Mouse (Mus musculus): Measurements from ENCODE around the gene Cacnb1. TPM values are rescaled to one million over a fixed set of nuclear protein-coding genes. Genes with fewer than 3 reads are reported as not detected.
A peak's percentile ranks its signal among the peaks of the same experiment; 100 is the strongest.

Gene Cacnb1
- total RNA-seq, 2 experiments from 2014 or later: 100 to 104 TPM

DNA sequence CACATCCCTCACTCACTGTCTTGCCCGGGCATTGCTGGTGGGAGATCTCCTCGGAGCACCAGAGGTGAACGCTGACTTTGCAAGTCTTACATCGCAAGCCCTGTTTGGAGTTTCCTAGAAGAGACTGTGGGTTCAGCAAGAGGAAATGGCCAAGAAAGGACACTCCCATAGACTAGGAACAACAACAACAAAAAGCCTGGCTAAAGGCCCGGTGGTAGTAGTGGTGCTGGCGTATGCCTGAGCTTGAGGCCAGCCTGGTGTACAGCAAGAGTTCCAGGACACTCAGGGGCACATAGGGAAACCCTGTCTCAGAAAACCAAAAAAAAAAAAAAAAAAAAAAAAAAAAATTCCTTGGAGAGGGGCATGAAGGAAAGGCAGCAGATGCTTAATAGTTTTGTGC lies 19.9 kb upstream of the Cacnb1 start:
- DNase-seq: no peak
- intact Hi-C loops (cut with DNase I): no loop called here

DNA sequence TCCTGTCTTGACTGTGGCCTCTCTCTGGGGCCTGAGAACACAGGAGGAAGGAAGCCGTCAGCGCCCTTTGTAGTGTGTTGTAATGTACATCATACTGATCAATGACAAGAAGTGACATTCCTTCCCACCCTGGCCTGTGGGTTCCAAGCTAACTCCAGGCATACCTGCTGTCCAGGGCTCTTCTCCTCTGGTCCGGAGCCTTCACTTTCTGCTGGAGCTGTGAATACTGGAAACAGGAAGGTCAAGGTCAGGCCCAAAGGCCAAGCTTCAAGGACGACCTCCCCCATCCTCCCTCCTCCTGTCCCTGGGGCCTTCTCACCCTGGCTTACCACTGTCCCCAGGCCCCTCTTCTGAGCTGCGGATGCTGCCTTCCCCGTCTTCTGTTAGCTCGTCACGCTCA lies 18.1 kb upstream of the Cacnb1 start:
- no peak for DNase-seq
- intact Hi-C loops (cut with DNase I): no loop called here

DNA sequence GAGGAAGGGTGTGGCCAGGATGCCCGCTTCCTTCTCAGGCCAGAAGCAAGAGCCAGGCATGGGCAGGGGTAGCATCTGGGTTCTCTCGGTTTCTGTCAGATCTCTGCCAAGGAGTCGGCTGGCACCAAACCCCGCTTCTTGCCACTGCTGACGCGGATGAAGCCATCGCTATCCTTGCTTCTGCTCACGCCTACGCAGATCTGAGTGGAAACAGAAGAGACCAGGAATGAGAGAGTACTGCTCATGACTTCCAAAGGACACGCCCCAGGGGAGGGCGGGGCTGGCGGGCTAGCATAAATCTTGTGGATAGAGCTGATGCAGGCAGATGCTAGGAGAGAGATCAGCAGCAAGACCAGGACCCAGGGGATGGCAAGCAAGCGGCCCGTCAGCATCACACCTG lies 15.0 kb upstream of the Cacnb1 start:
- peak; percentile 73 for DNase-seq
- intact Hi-C loops (cut with DNase I): no loop called here

DNA sequence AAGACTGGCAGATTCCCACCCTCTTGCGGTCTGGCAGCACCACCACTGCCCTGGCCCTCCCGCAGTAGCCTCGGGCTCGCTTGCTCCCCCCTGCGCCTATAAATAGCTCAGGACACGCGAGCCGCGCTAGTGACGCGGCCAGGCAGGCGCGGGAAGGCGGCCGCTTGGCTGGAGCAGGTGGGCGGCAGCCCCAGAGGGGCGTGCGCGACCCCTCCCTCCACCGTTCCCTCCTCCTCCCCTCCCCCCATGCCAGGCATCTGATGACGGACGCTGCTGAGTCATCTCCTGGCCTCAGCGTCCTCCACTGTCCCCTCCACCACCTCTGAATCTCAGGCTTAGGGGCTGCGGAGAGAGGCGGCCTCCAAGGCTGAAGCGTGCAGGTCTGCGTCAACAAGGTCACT lies 13.1 kb upstream of the Cacnb1 start:
- intact Hi-C loops (cut with DNase I): no loop called here
- peak; percentile 68 for DNase-seq

DNA sequence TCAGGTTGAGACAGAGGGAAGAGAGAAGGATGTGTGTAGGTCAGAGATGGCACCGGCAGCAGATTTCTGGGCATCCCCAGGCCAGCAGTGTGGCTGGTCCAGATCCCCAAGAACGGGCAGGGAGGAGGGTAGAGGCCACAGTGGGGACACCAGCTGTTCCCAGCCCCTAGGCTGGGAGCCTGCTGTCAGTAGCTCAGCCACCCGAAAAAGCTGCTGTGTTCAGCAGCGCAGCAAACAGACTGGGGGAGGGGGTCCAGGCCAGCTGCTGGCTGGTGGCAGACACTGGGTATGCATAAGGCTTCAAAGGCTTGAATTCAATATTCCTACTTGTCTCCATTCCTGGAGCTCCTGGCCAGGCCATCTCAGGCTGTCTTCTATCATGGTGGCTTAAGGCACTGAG lies 12.0 kb upstream of the Cacnb1 start:
- DNase-seq: peak; percentile 87
- intact Hi-C loops (cut with DNase I): no loop called here

DNA sequence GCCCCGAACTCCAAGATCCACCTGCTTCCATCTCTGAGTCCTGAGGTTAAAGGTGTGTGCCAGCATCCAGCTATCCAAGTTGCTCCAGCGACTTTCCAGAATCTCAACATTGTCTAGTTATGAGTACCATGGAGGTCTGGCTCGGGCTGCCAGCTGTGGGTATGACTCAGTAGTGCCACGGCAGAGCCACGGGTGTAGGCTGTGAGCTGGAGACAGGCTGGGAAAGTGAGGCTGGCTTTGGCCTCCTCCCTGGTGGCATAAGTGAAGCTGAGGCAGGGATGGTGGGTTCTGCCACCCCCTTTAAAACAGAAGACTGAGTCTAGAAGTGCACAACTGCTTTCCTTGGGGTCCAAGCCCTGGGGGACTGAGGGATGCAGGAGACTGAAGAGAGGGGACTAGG lies 11.2 kb upstream of the Cacnb1 start:
- intact Hi-C loops (cut with DNase I): no loop called here
- no peak for DNase-seq

DNA sequence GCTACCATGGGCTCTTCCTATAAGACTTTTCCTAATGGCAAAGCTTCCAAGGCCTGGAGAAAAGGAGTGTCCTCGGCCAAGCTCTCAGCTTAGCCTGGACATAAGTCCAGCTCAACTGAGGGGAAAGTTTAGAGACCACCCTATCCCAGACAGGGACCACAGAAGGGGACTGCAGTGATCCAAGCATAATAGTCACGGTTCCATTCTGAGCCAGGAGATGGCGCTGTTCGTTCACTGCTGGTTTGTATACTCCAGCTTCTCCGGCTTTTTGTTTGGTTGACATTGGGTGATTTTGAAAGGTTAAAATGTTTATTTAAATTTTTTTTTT lies 8.6 kb upstream of the Cacnb1 start:
- intact Hi-C loops (cut with DNase I): loop anchor here (2.0 kb wide), 1 partner anchor 43 kb away; no protein-coding TSS in a partner anchor
- DNase-seq: peak; percentile 82

DNA sequence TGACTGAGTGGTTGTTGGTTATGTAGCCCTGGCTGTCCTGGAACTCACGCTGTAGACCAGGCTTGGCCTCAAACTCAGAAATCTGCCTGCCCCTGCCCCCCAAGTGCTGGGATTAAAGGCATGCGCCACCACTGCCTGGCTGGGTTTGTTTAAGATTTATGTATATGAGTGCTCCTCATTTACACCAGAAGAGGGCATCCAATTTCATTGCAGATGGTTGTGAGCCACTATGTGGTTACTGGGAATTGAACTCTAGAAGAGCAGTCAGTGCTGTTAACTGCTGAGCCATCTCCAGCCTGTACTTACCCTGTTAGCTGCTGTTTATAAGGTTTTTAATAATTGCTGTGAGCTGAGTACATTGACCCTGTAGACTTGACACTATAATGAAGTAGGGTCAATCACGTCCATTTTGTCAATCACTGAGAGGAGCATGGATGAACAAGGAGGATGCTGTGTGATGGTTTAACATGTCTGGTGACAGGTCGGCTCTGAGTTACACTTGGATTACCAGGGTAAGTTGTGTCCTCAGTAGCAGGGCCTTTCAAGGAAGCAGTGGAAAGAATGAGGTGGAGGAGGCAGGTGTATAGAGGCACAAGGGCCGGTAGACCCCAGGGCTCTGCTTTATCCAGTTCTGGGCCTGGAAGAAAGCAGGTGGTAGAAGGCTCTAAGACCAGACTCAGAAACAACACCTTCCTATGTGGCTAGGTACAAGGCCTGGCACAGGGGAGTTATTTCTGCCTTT lies 8.0 kb upstream of the Cacnb1 start:
- DNase-seq: no peak

DNA sequence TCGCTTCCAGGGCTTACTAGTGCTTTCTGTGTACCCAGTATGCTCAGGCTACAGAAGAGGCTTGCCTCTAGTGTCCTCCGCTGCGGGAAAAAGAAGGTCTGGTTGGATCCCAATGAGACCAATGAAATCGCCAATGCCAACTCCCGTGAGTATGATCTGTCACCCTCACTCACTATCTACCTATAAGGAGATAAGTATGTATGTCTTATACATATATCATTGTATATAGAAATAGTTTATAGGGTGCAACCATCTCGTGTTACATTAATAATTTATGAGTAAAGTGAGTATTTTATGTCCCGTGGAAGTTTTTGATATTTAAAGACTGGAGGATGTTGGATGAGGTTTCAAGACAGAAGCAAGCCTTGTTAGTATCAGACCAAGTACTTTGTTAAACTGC lies 5.0 kb upstream of the Cacnb1 start:
- intact Hi-C loops (cut with DNase I): no loop called here
- DNase-seq: no peak

More for the DNA sequence above, 8.0 kb upstream of the Cacnb1 start:
- intact Hi-C loops (cut with DNase I): loop anchor here (2.0 kb wide), 1 partner anchor 44 kb away; no protein-coding TSS in a partner anchor

DNA sequence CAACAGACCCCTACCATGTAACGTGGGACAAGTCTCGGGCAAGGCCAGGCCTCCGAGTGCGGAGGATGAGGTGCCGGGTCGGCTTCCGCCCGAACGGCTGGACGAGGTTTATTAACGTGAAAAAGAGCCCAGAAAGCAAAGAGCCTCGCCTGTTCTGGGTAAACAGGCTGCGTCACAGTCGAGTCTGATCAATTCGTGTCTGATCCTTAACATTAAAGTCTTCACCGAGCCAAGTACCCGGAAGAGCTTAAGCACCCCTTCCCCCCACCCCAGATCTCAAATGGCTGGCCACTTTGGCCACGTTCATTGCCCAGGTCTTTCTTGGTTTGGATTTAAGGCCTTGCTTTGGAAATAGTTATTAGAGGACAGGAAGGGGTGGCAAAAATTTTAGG lies 4.5 kb upstream of the Cacnb1 start:
- intact Hi-C loops (cut with DNase I): no loop called here
- no peak for DNase-seq

DNA sequence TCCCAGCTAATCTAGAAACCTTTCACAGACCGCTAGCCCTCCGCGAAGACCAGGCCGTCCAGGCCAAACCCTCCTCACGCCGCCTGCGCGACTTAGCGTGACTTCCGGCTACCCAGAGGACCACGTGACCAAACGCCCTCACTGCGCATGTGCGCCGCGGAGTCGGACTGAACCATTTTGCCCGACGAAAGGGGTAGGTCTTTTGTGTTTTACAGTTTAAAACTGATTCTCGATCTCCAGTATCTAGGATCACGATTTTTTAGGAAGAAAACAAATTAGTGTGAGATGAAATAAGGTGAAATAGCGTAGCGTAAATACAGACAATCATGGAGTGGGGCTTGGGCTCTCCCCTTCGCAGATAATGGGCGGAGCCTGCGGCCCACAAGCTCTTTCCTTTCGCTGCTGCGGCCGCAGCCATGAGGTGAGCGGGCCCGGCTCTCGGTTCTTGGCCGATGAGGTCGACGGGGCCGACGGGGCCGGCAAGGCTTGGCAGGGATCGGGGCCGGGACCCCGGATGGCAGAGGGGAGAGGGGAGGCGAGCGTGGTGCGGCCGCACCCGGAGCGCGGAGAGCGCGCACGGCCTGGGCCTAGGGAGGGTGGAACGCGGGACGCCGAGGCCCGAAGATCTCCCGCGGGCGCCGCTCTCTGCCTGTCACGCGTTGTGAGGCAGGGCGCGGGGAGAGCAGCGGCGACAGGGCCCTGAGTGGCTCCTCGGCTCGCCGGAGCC lies 3.9 kb upstream of the Cacnb1 start, which contains the start of gene Rpl19:
TSS of gene Rpl19 (plus strand) at position 141 of the 727 bp plus-strand sequence.
- intact Hi-C loops (cut with DNase I): no loop called here
- peak; percentile 95 for DNase-seq

DNA sequence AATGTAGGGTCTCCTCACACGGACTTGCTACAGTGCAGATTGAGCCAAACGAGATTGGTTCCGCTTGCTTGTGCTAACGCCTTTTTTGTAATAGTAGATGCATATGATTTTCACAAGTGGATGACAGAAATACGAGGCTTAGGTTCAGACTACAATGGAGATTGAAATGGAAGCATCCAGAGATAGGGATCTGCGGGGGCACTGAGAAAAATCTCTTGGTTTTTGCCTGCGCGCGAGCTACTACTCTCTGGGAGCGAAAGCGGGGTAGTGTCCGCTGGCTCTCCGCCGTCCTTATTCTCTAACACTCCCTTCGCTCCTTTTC lies 3.4 kb upstream of the Cacnb1 start:
- intact Hi-C loops (cut with DNase I): no loop called here

DNA sequence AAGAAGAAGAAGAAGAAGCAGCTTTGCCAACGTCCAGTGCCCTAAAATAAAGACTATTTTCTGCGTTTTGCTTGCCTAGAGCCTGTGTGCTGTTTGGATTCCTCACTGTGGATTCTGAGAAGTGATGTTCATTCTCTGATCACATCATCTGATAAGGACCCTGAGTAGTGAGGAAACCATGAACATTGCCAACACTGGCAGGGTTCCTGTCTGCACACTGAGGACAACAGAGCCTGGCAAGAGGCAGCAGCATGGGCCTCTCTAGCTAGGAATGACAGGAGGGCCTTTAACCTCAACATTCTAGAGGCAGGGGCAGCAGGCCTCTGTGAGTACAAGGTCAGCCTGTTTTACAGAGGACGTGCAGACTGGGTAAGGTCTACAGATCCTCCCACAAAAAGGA lies 1.7 kb upstream of the Cacnb1 start:
- DNase-seq: no peak
- intact Hi-C loops (cut with DNase I): no loop called here

More for the DNA sequence above, 3.4 kb upstream of the Cacnb1 start:
- DNase-seq: no peak

DNA sequence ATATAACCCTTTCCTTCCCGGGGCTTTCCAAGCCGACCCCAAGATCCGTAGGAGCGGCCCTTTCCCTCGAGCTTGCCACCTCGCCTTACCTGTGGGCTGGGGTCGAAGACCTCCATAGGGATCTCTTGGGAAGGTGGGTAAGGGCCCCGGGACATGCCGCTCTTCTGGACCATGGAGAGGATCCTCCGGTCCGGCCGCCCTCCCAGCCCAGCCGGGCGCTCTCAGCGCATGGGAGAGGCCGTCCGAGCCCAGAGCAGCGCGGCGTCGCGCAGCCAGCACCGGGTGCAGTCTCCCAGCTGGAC lies 630 bp downstream of the Cacnb1 start:
- DNase-seq: no peak
- intact Hi-C loops (cut with DNase I): no loop called here

DNA sequence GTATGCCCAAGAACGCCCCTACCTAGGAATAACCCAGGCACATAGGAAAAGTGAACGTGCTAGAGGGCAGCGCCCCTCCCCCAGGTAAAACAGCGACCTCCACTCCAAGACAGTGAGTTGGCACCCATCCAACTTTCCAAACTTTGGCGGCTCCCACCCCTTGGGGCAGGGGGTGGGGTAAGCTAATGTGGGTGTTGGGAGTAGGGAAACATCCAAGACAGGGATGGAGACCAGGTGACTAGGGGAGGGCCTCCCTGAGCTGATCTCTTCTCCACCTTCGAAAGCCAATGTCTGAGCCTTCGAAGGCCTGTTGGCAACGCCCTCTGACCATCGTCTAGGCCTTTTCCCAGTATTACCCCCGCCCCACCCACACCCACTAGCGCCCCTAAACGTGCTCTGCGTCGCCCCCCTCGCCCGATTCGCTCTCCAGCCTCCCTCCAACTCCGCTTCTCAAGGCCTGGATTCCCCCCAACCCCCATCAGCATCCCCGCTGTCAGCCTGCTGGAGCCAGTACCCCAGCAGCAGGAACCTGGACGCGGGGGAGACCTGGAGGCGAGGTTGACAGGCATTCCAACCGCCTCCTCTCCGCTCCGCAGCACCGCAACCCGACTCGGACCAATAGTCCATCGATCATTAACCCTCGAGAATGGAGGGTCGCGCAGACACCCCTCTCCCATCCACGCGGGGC lies 1.1 kb downstream of the Cacnb1 start:
- intact Hi-C loops (cut with DNase I): no loop called here
- DNase-seq: peak; percentile 61

DNA sequence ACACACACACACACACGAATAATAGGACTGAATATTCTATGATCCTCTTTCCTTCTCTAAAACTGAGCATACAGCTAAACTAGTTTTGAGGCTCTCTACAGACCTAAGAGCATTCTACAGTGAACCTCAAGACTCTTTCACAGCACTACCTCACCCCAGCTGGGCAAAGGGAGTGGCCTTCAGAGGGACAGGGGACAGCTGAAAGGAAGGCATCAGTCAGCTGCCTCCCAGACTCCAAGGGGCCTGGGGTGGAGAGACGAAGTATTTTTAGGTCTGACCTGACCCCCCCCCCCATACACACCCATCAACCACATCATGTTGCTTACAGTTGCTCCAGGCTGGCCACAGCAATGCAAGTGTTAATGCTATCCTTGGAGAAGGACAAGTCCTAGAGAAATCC lies 1.7 kb downstream of the Cacnb1 start:
- intact Hi-C loops (cut with DNase I): no loop called here
- no peak for DNase-seq

DNA sequence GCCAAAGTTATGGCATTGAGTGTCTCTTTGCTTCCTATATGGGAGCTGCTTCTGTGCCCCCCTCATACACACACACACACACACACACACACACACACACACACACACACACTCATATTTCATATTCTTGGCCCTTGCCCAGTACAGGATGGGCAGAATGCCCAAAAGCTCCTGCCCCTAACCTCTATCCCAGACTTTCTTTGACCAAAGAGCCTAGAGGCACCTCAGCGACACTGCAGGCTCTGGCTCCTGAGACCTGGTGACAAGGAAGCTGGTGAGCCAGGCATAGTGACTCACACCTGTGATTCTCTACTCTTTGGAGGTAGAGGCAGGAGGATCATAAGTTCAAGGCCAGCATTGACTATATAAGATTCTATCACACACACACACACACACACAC lies 2.1 kb downstream of the Cacnb1 start:
- intact Hi-C loops (cut with DNase I): no loop called here
- DNase-seq: no peak

DNA sequence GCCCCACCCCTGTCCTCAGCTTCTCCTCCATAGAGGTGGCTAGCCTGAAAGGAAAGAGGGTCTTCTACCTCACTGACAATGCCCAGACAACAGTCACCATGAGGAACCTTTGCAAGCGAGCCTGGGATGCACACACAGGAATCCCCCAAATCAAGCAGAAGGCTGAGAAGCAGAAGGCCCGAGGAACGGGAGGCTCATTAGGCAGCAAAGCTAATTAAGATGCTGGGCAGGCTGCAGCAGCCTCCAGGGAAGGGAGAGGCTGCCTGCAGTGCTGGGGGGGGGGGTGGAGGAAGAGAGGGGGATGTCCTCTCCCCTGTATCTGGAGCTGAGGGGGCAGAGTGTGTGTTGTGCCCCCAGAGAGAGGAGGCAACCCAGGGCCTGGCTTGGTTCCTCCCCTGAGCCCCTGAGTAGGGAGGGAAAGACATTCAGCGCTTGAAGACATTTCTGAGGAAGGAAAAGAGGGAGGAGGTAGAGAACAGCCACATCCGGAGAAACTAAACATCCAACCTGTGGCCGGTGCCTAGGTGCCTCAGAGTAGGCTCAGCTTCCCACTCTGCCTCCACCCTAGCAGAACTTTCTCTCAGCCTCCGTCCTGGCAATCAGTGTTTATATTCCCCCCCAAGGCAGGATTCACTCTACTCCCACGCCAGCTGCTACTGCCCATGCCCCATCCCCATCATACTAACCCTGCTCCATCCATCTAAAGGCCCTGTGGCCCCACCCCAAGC lies 2.8 kb downstream of the Cacnb1 start:
- intact Hi-C loops (cut with DNase I): no loop called here
- DNase-seq: no peak

DNA sequence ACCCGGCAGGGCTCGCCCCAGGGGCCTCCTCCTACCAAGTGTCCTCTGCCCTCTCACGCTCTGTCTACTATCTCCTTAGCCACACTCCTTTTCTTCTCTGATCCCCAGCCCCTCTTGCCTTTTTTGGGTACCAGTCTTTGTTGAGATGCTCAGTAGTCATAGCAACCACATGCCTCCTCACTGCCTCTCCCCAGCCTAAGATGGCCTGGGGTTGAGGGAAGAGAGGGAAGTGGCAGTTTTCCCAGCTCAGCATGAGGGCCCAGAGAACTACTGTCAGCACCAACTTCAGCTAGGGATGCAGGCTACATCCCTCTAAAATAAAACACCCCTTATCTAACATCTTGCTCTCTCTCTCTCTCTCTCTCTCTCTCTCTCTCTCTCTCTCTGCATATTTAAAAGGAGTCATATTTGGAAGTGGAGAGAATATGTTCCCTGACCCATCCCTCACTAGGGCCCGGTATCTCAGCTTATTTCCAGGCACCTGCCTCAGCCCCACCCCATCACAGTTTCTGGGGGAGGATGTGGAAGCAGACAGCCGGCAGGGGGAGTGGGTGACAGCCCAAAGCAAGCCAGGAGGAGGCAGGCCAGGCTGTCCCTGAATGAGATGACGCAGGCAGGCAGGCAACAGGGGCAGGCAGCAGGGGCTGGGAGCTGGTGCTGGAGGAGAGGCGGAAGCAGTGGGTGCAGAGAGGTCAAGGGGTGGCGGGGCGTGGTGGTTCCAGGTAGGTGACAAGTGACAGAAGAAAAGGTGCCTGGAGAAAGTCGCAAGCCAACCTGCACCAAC lies 3.8 kb downstream of the Cacnb1 start:
- DNase-seq: peak; percentile 55
- intact Hi-C loops (cut with DNase I): no loop called here

DNA sequence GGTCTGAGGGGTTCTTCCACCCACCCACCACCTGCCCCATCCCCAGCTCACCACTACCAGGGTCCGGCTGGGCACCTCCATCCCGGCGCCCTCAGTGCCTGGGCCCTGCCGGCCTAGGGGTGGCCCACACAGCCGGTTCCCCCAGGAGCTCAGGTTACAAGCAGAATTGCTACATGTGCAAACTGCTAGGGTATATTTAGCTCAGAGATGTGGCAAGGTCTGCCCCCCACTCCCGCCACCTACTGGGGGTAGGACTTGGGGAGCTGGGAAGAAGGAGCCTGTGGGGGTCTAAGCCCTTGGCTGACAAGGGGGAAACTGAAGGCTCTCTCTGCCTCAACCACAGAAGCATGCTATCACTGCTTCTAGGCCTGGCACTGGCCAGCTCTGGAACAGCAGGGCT lies 4.6 kb downstream of the Cacnb1 start:
- DNase-seq: no peak
- intact Hi-C loops (cut with DNase I): no loop called here

DNA sequence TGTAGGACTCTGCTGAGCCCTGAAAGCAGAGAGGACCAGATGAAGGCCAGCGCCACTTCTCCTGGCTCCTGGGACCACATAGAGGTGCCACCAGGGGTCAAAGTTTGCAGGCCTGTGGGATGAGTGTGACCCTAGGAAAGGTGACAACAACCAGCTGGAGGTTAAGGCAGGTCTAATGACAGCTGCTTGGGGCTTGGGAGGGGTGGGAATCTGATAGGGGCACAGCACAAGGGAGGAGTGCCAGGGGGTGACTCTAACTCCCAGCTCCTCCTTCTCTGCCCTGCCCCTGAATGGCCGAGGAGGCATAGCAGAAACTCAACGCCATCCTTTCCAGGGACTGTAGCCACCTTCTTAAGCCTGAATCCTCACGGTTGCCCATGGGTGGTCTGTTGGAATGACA lies 6.0 kb downstream of the Cacnb1 start:
- DNase-seq: no peak
- intact Hi-C loops (cut with DNase I): no loop called here
